Mouse (Mus musculus) erythroblast, embryonic 14.5 days (primary cell): ENCODE measurements around the gene Usp20.

ENCODE experiments used
- GATA1 ChIP-seq: IDR thresholded peaks from 2 replicates; pipeline ENCODE4 v1.6.1; 2012; ENCODE audit warnings: low read length, inconsistent platforms, mixed read lengths
- TAL1 ChIP-seq: IDR thresholded peaks from 3 replicates; pipeline ENCODE4 v1.6.1; 2012; ENCODE audit warnings: low read length, inconsistent platforms, mixed read lengths

- TF ChIP-seq TAL1 (no peak), GATA1 (no peak)
These were observed 31.5 kb downstream of the Usp20 start for GRCm38 (mm10) chr2:31013371-31014120.
